Mouse (Mus musculus) kidney, embryonic 15.5 days (tissue): ENCODE results near the gene Pbx1. TPM values are rescaled to one million over a fixed set of nuclear protein-coding genes. Genes with fewer than 3 reads are reported as not detected.

Source experiments
- ATAC-seq: fragments of 200-750 bp; cut with Nextera tagmentation; replicated peaks from 2 replicates; pipeline ENCODE4 v1.8.0; 2017; ENCODE audit warnings: moderate TSS enrichment; ENCODE audit not compliant: low FRiP score
- H3K27ac ChIP-seq: fragments of 300-500 bp; sonication (generic); 2 replicates; pipeline ENCODE4 v1.5.1; 2015; ENCODE audit warnings: mild to moderate bottlenecking, inconsistent platforms
- H3K27me3 ChIP-seq: fragments of 300-500 bp; sonication (generic); 2 replicates; pipeline ENCODE4 v1.6.1; 2015; ENCODE audit warnings: inconsistent platforms
- H3K36me3 ChIP-seq: fragments of 300-500 bp; sonication (generic); 2 replicates; pipeline ENCODE4 v1.6.1; 2015; ENCODE audit warnings: inconsistent platforms
- H3K4me1 ChIP-seq: fragments of 300-500 bp; sonication (generic); 2 replicates; pipeline ENCODE4 v1.6.1; 2015; ENCODE audit warnings: inconsistent platforms
- H3K4me2 ChIP-seq: fragments of 300-500 bp; sonication (generic); 2 replicates; pipeline ENCODE4 v1.6.1; 2015; ENCODE audit warnings: moderate library complexity, mild to moderate bottlenecking, inconsistent platforms
- H3K4me3 ChIP-seq: fragments of 300-500 bp; sonication (generic); replicated peaks from 2 replicates; pipeline ENCODE4 v1.5.1; 2015; ENCODE audit warnings: mild to moderate bottlenecking, inconsistent platforms
- H3K9ac ChIP-seq: fragments of 300-500 bp; sonication (generic); 2 replicates; pipeline ENCODE4 v1.6.1; 2015; ENCODE audit warnings: mild to moderate bottlenecking, inconsistent platforms
- H3K9me3 ChIP-seq: fragments of 300-500 bp; sonication (generic); replicated peaks from 2 replicates; pipeline ENCODE4 v1.6.1; 2016; ENCODE audit warnings: inconsistent platforms
- WGBS: fragments of 180-500 bp; shearing (Covaris S2); methylation state at CpG from one replicate; pipeline ENCODE4 v1.1.7; 2015; ENCODE audit warnings: mixed read lengths; 5-methylcytosine and 5-hydroxymethylcytosine counted together
- polyA plus RNA-seq: library from polyadenylated mRNA; unstranded; fragments of >200 nt; fragmentation: Nextera tagmentation; extraction: Ambion mirVana; gene quantifications from 2 replicates; pipeline ENCODE4 v1.2.1, GENCODE M21; 2015

Pbx1 gene
- polyA plus RNA-seq, 1 experiment from 2014 or later = 81.9 TPM

- no peaks in the 10 kb centered on the region for H3K9me3 ChIP-seq
- H3K4me3 ChIP-seq = no peak overlapping the region
- H3K4me1 ChIP-seq = peaks cover 83% of the 10 kb centered on the region
- H3K27me3 ChIP-seq = no peaks in the 10 kb centered on the region
- peak overlapping the region; percentile 95 for H3K27ac ChIP-seq
- no peak overlapping the region for H3K9ac ChIP-seq
- WGBS = 13% methylated on average over 9 of the region's 9 CpGs
- peak overlapping the region; percentile 10 for H3K4me2 ChIP-seq
- peak; percentile 19 for ATAC-seq
- H3K36me3 ChIP-seq = peaks cover 10% of the 10 kb centered on the region; the same call in 1 of the 2 replicates
These were observed 51.8 kb downstream of the Pbx1 start for GRCm38 (mm10) chr1:168380241-168380770.

GRCm38 (mm10) chr1:168377650-168378049 is 54.4 kb downstream of the Pbx1 start:
- ATAC-seq = no peak
- Histone ChIP-seq H3K4me1 (peaks cover 60% of the 10 kb centered on the region), H3K27me3 (no peaks in the 10 kb centered on the region), H3K9ac (no peak overlapping the region), H3K4me2 (no peak overlapping the region), H3K4me3 (no peak overlapping the region), H3K27ac (no peak overlapping the region), H3K36me3 (peaks cover 22% of the 10 kb centered on the region), H3K9me3 (no peaks in the 10 kb centered on the region)
- 34% methylated on average over 6 of the region's 6 CpGs for WGBS

- 36% methylated on average over 3 of the region's 3 CpGs for WGBS
- H3K4me1 ChIP-seq = peaks cover 47% of the 10 kb centered on the region
- H3K27ac ChIP-seq = peak overlapping the region; percentile 25; the same call in 1 of the 2 replicates
- H3K4me2 ChIP-seq = no peak overlapping the region
- H3K9ac ChIP-seq = no peak overlapping the region
- peaks cover 32% of the 10 kb centered on the region for H3K36me3 ChIP-seq
- no peak for ATAC-seq
- no peaks in the 10 kb centered on the region for H3K9me3 ChIP-seq
- no peak overlapping the region for H3K4me3 ChIP-seq
- no peaks in the 10 kb centered on the region for H3K27me3 ChIP-seq
These were observed 55.7 kb downstream of the Pbx1 start for GRCm38 (mm10) chr1:168376330-168376729.

GRCm38 (mm10) chr1:168374953-168375600 is 57.0 kb downstream of the Pbx1 start:
- H3K27me3 ChIP-seq = no peaks in the 10 kb centered on the region
- H3K4me3 ChIP-seq = no peak overlapping the region
- no peaks in the 10 kb centered on the region for H3K9me3 ChIP-seq
- peaks cover 34% of the 10 kb centered on the region for H3K4me1 ChIP-seq
- H3K9ac ChIP-seq = no peak overlapping the region
- ATAC-seq = no peak
- H3K36me3 ChIP-seq = peaks cover 32% of the 10 kb centered on the region
- no peak overlapping the region for H3K27ac ChIP-seq
- WGBS = 80% methylated on average over 12 of the region's 12 CpGs
- no peak overlapping the region for H3K4me2 ChIP-seq

GRCm38 (mm10) chr1:168372089-168372488 is 60.0 kb downstream of the Pbx1 start:
- Histone ChIP-seq H3K27ac (no peak overlapping the region), H3K4me2 (no peak overlapping the region), H3K9ac (no peak overlapping the region), H3K4me1 (peaks cover 26% of the 10 kb centered on the region), H3K27me3 (no peaks in the 10 kb centered on the region), H3K36me3 (peaks cover 41% of the 10 kb centered on the region), H3K4me3 (no peak overlapping the region), H3K9me3 (no peaks in the 10 kb centered on the region)
- 78% methylated on average over 2 of the region's 2 CpGs for WGBS
- no peak for ATAC-seq

GRCm38 (mm10) chr1:168370966-168371365 is 61.1 kb downstream of the Pbx1 start:
- no peak for ATAC-seq
- peaks cover 43% of the 10 kb centered on the region for H3K36me3 ChIP-seq
- no peak overlapping the region for H3K4me2 ChIP-seq
- H3K4me1 ChIP-seq = peaks cover 25% of the 10 kb centered on the region
- no peaks in the 10 kb centered on the region for H3K27me3 ChIP-seq
- WGBS = 86% methylated on average over 9 of the region's 9 CpGs
- H3K27ac ChIP-seq = no peak overlapping the region
- H3K4me3 ChIP-seq = no peak overlapping the region
- H3K9ac ChIP-seq = no peak overlapping the region
- H3K9me3 ChIP-seq = no peaks in the 10 kb centered on the region

GRCm38 (mm10) chr1:168366261-168366660 is 65.8 kb downstream of the Pbx1 start:
- ATAC-seq = no peak
- H3K27ac ChIP-seq = no peak overlapping the region
- WGBS = 90% methylated on average over 5 of the region's 5 CpGs
- no peak overlapping the region for H3K9ac ChIP-seq
- no peak overlapping the region for H3K4me3 ChIP-seq
- peaks cover 35% of the 10 kb centered on the region for H3K36me3 ChIP-seq
- H3K4me2 ChIP-seq = no peak overlapping the region
- peaks cover 55% of the 10 kb centered on the region for H3K4me1 ChIP-seq
- no peaks in the 10 kb centered on the region for H3K27me3 ChIP-seq
- no peaks in the 10 kb centered on the region for H3K9me3 ChIP-seq

GRCm38 (mm10) chr1:168364325-168364724 is 67.7 kb downstream of the Pbx1 start:
- WGBS = 65% methylated on average over 7 of the region's 7 CpGs
- H3K36me3 ChIP-seq = peaks cover 44% of the 10 kb centered on the region
- H3K4me3 ChIP-seq = no peak overlapping the region
- peaks cover 66% of the 10 kb centered on the region for H3K4me1 ChIP-seq
- no peak overlapping the region for H3K9ac ChIP-seq
- no peaks in the 10 kb centered on the region for H3K9me3 ChIP-seq
- no peaks in the 10 kb centered on the region for H3K27me3 ChIP-seq
- ATAC-seq = no peak
- no peak overlapping the region for H3K27ac ChIP-seq
- no peak overlapping the region for H3K4me2 ChIP-seq

- Histone ChIP-seq H3K27me3 (no peaks in the 10 kb centered on the region), H3K4me2 (no peak overlapping the region), H3K4me1 (peaks cover 73% of the 10 kb centered on the region), H3K27ac (no peak overlapping the region), H3K9me3 (no peaks in the 10 kb centered on the region), H3K36me3 (peaks cover 35% of the 10 kb centered on the region), H3K4me3 (no peak overlapping the region), H3K9ac (no peak overlapping the region)
- no peak for ATAC-seq
- 90% methylated on average over 11 of the region's 11 CpGs for WGBS
These were observed 69.0 kb downstream of the Pbx1 start for GRCm38 (mm10) chr1:168363053-168363452.

- ATAC-seq = no peak
- no peaks in the 10 kb centered on the region for H3K9me3 ChIP-seq
- 82% methylated on average over 10 of the region's 10 CpGs for WGBS
- H3K36me3 ChIP-seq = peaks cover 34% of the 10 kb centered on the region
- H3K27me3 ChIP-seq = no peaks in the 10 kb centered on the region
- no peak overlapping the region for H3K9ac ChIP-seq
- H3K4me3 ChIP-seq = no peak overlapping the region
- peaks cover 74% of the 10 kb centered on the region for H3K4me1 ChIP-seq
- H3K27ac ChIP-seq = no peak overlapping the region
- H3K4me2 ChIP-seq = no peak overlapping the region
These were observed 69.6 kb downstream of the Pbx1 start for GRCm38 (mm10) chr1:168362464-168362863.

GRCm38 (mm10) chr1:168357680-168358611 is 74.1 kb downstream of the Pbx1 start:
- 15% methylated on average over 26 of the region's 26 CpGs for WGBS
- Histone ChIP-seq H3K4me3 (peak overlapping the region; percentile 9), H3K4me1 (peaks cover 85% of the 10 kb centered on the region), H3K4me2 (peak overlapping the region; percentile 48), H3K27ac (peak overlapping the region; percentile 82), H3K9me3 (no peaks in the 10 kb centered on the region), H3K9ac (0 out of 2 replicates have a peak overlapping the region, but pooled peaks have one; percentile 26), H3K27me3 (no peaks in the 10 kb centered on the region), H3K36me3 (peaks cover 20% of the 10 kb centered on the region)
- no peak for ATAC-seq

- H3K27me3 ChIP-seq = no peaks in the 10 kb centered on the region
- ATAC-seq = peak; percentile 76
- H3K4me1 ChIP-seq = peaks cover 86% of the 10 kb centered on the region
- 10% methylated on average over 14 of the region's 14 CpGs for WGBS
- 0 out of 2 replicates have a peak overlapping the region, but pooled peaks have one; percentile 8 for H3K9ac ChIP-seq
- H3K36me3 ChIP-seq = peaks cover 15% of the 10 kb centered on the region
- peak overlapping the region; percentile 48 for H3K4me2 ChIP-seq
- H3K27ac ChIP-seq = peak overlapping the region; percentile 82
- peak overlapping the region; percentile 20 for H3K4me3 ChIP-seq
- H3K9me3 ChIP-seq = no peaks in the 10 kb centered on the region
These were observed 75.1 kb downstream of the Pbx1 start for GRCm38 (mm10) chr1:168356970-168357441.
